ENCODE assay signal across 8 mouse cellular contexts in genomic region chr1:36254635-36255360, GRCm38 (mm10). TPM values are rescaled to one million over a fixed set of nuclear protein-coding genes. Genes with fewer than 3 reads are reported as not detected.
DNase-seq lines count a peak whose midpoint lies in the region; ATAC-seq lines count a peak whose summit lies in the region.

No protein-coding gene starts in this region.

- peak overlapping the region; percentile 46 for H3K27ac ChIP-seq in heart, embryonic 12.5 days (ENCODE audit: poor library complexity, severe bottlenecking)
- H3K27ac ChIP-seq in kidney, embryonic 15.5 days, result peak overlapping the region; percentile 81

- DNase-seq in right cerebral cortex, postnatal 4 days, result peak; percentile 40
- DNase-seq in right cerebral cortex, adult 18-20 months, result no peak
- DNase-seq in cerebellum, postnatal 36 days, result peak; percentile 71 to 79
- peak; percentile 55 for DNase-seq in mesoderm, embryonic 11.5 days (ENCODE audit: low read depth, low spot score)
- DNase-seq in adipocyte (ENCODE audit: low spot score), result no peak
- no peak for DNase-seq in ovary, adult 18-20 months (ENCODE audit: low spot score)

- H3K36me3 ChIP-seq in heart, embryonic 12.5 days, result no peaks in the 10 kb centered on the region
- no peaks in the 10 kb centered on the region for H3K36me3 ChIP-seq in kidney, embryonic 15.5 days

- 5% methylated on average over 25 of the region's 25 CpGs for WGBS in heart, embryonic 12.5 days
- WGBS in kidney, embryonic 15.5 days, result 3% methylated on average over 25 of the region's 25 CpGs

- peak overlapping the region; percentile 62 for H3K4me2 ChIP-seq in heart, embryonic 12.5 days
- H3K4me2 ChIP-seq in kidney, embryonic 15.5 days, result peak overlapping the region; percentile 59

- H3K9ac ChIP-seq in heart, embryonic 12.5 days, result no peak overlapping the region
- H3K9ac ChIP-seq in kidney, embryonic 15.5 days, result 0 out of 2 replicates have a peak overlapping the region, but pooled peaks have one; percentile 12

- ATAC-seq in heart, embryonic 12.5 days (ENCODE audit: insufficient number of reproducible peaks, low FRiP score), result peak; percentile 78
- ATAC-seq in kidney, embryonic 15.5 days (replicated peaks; ENCODE audit: low FRiP score), result peak; percentile 48

- peak overlapping the region; percentile 22 for H3K4me3 ChIP-seq in heart, embryonic 12.5 days
- peak overlapping the region; percentile 34 for H3K4me3 ChIP-seq in kidney, embryonic 15.5 days (replicated peaks)

- H3K27me3 ChIP-seq in heart, embryonic 12.5 days (replicated peaks), result peaks cover 9% of the 10 kb centered on the region; the same call in 1 of the 2 replicates
- H3K27me3 ChIP-seq in kidney, embryonic 15.5 days, result no peaks in the 10 kb centered on the region

- H3K4me1 ChIP-seq in heart, embryonic 12.5 days (replicated peaks), result peaks cover 12% of the 10 kb centered on the region; the same call in 1 of the 2 replicates
- peaks cover 22% of the 10 kb centered on the region for H3K4me1 ChIP-seq in kidney, embryonic 15.5 days

- peaks cover 15% of the 10 kb centered on the region for H3K9me3 ChIP-seq in heart, embryonic 12.5 days (replicated peaks)
- 0 out of 2 replicates have a peak, but pooled peaks cover 10% of the 10 kb centered on the region for H3K9me3 ChIP-seq in kidney, embryonic 15.5 days (replicated peaks)

RNA-seq across cellular contexts. Expression of gene Uggt1, which starts 10.3 kb away (rescaled TPM):
- 46.0 and 53.3 TPM in 2 replicates for polyA plus RNA-seq in heart, embryonic 12.5 days (2016; fragmentation: Nextera tagmentation; extraction: Ambion mirVana)
- 56.1 and 59.9 TPM in 2 replicates for polyA plus RNA-seq in kidney, embryonic 15.5 days (2015; fragmentation: Nextera tagmentation; extraction: Ambion mirVana)

RNA-seq across cellular contexts. Expression of gene Neurl3, which starts 19.7 kb away (rescaled TPM):
- 2.4 and 2.6 TPM in 2 replicates for polyA plus RNA-seq in heart, embryonic 12.5 days (2016; fragmentation: Nextera tagmentation; extraction: Ambion mirVana)
- polyA plus RNA-seq in kidney, embryonic 15.5 days (2015; fragmentation: Nextera tagmentation; extraction: Ambion mirVana), result 16.6 and 17.7 TPM in 2 replicates

RNA-seq across cellular contexts. Expression of gene Arid5a, which starts 52.7 kb away (rescaled TPM):
- polyA plus RNA-seq in heart, embryonic 12.5 days (2016; fragmentation: Nextera tagmentation; extraction: Ambion mirVana), result 15.1 and 15.3 TPM in 2 replicates
- 6.7 and 7.3 TPM in 2 replicates for polyA plus RNA-seq in kidney, embryonic 15.5 days (2015; fragmentation: Nextera tagmentation; extraction: Ambion mirVana)

Comparison
In these comparisons a context has a peak if more than half of its experiments do, and no peak if none do; other contexts are left out.
1. DNase-seq: peak in right cerebral cortex, postnatal 4 days (single experiment), cerebellum, postnatal 36 days (2 of 2) and mesoderm, embryonic 11.5 days (single experiment); none in right cerebral cortex, adult 18-20 months (single experiment), adipocyte (single experiment) and ovary, adult 18-20 months (single experiment).